Mouse (Mus musculus) kidney, embryonic 14.5 days (tissue): Measurements from ENCODE around the gene Anp32b. TPM values are rescaled to one million over a fixed set of nuclear protein-coding genes. Genes with fewer than 3 reads are reported as not detected.

ENCODE experiments used
- ATAC-seq: fragments of 200-750 bp; cut with Nextera tagmentation; 2 replicates; pipeline ENCODE4 v1.8.0; 2017; ENCODE audit warnings: moderate number of reproducible peaks, mild to moderate bottlenecking, moderate TSS enrichment, moderate library complexity; ENCODE audit not compliant: low FRiP score, low TSS enrichment
- H3K27ac ChIP-seq: fragments of 300-500 bp; sonication (generic); 2 replicates; pipeline ENCODE4 v1.5.1; 2014; ENCODE audit warnings: low read depth, mild to moderate bottlenecking, low read length, moderate library complexity, mixed read lengths
- H3K27me3 ChIP-seq: fragments of 300-500 bp; sonication (generic); 2 replicates; pipeline ENCODE4 v1.6.1; 2014; ENCODE audit warnings: mild to moderate bottlenecking, low read length; ENCODE audit not compliant: control insufficient read depth, insufficient read depth
- H3K36me3 ChIP-seq: fragments of 300-500 bp; sonication (generic); 2 replicates; pipeline ENCODE4 v1.6.1; 2014; ENCODE audit warnings: low read length, mixed read lengths; ENCODE audit not compliant: control insufficient read depth, insufficient read depth
- H3K4me1 ChIP-seq: fragments of 300-500 bp; sonication (generic); 2 replicates; pipeline ENCODE4 v1.6.1; 2014; ENCODE audit warnings: low read length, mixed read lengths; ENCODE audit not compliant: control insufficient read depth, insufficient read depth
- H3K4me2 ChIP-seq: fragments of 300-500 bp; sonication (generic); replicated peaks from 2 replicates; pipeline ENCODE4 v1.6.1; 2014; ENCODE audit warnings: low read depth, mild to moderate bottlenecking, low read length
- H3K4me3 ChIP-seq: fragments of 300-500 bp; sonication (generic); 2 replicates; pipeline ENCODE4 v1.5.1; 2014; ENCODE audit warnings: mild to moderate bottlenecking, low read length
- H3K9ac ChIP-seq: fragments of 300-500 bp; sonication (generic); 2 replicates; pipeline ENCODE4 v1.6.1; 2014; ENCODE audit warnings: low read depth, mild to moderate bottlenecking, low read length, moderate library complexity
- H3K9me3 ChIP-seq: fragments of 300-500 bp; sonication (generic); 2 replicates; pipeline ENCODE4 v1.6.1; 2016; ENCODE audit warnings: low read length; ENCODE audit not compliant: control insufficient read depth
- WGBS: fragments of 180-500 bp; shearing (Covaris S2); extraction: QIAGEN DNeasy Blood & Tissue Kit; methylation state at CpG from one replicate; pipeline ENCODE4 v1.1.7; 2014; 5-methylcytosine and 5-hydroxymethylcytosine counted together
- polyA plus RNA-seq: library from polyadenylated mRNA; unstranded; fragments of >200 nt; fragmentation: Nextera tagmentation; extraction: Ambion mirVana; gene quantifications from 2 replicates; pipeline ENCODE4 v1.2.1, GENCODE M21; 2014

The Anp32b gene
- polyA plus RNA-seq, 1 experiment from 2014 or later: 378 TPM

GRCm38 (mm10) chr4:46451240-46451757 lies 597 bp downstream of the Anp32b start:
- ATAC-seq: peak; percentile 25
- under 1% methylated on average over 49 of the region's 70 CpGs for WGBS
- peaks cover 19% of the 10 kb centered on the region for H3K4me1 ChIP-seq

GRCm38 (mm10) chr4:46451758-46452480 lies 1.2 kb downstream of the Anp32b start:
- whole genome bisulfite sequencing: under 1% methylated on average over 65 of the region's 111 CpGs
- H3K4me3 ChIP-seq: peak overlapping the region; percentile 96
- ATAC-seq: peak; percentile 18
- peaks cover 19% of the 10 kb centered on the region for H3K4me1 ChIP-seq
- no peaks in the 10 kb centered on the region for H3K9me3 ChIP-seq
- peak overlapping the region; percentile 100 for H3K9ac ChIP-seq
- H3K27me3 ChIP-seq: no peaks in the 10 kb centered on the region
- H3K36me3 ChIP-seq: peaks cover 3% of the 10 kb centered on the region; the same call in 1 of the 2 replicates
- peak overlapping the region; percentile 82 for H3K4me2 ChIP-seq
- H3K27ac ChIP-seq: peak overlapping the region; percentile 99

More at GRCm38 (mm10) chr4:46451240-46451757, 597 bp downstream of the Anp32b start:
- Histone ChIP-seq H3K4me3 (peak overlapping the region; percentile 96), H3K27ac (peak overlapping the region; percentile 99), H3K9me3 (no peaks in the 10 kb centered on the region), H3K9ac (peak overlapping the region; percentile 100), H3K27me3 (no peaks in the 10 kb centered on the region), H3K36me3 (peaks cover 2% of the 10 kb centered on the region; the same call in 1 of the 2 replicates), H3K4me2 (peak overlapping the region; percentile 82)

- H3K9ac ChIP-seq: peak overlapping the region; percentile 100
- no peaks in the 10 kb centered on the region for H3K27me3 ChIP-seq
- peaks cover 3% of the 10 kb centered on the region; the same call in 1 of the 2 replicates for H3K36me3 ChIP-seq
- no peaks in the 10 kb centered on the region for H3K9me3 ChIP-seq
- peak overlapping the region; percentile 82 for H3K4me2 ChIP-seq
- WGBS: under 1% methylated on average over 19 of the region's 19 CpGs
- peak overlapping the region; percentile 96 for H3K4me3 ChIP-seq
- ATAC-seq: peak; percentile 36; the same call in 1 of the 2 replicates
- H3K27ac ChIP-seq: peak overlapping the region; percentile 99
- H3K4me1 ChIP-seq: peaks cover 19% of the 10 kb centered on the region
Measured at GRCm38 (mm10) chr4:46452481-46452850, 1.8 kb downstream of the Anp32b start.

- ATAC-seq: no peak
- 30% methylated on average over 13 of the region's 13 CpGs for WGBS
- H3K36me3 ChIP-seq: peaks cover 3% of the 10 kb centered on the region; the same call in 1 of the 2 replicates
- H3K4me2 ChIP-seq: peak overlapping the region; percentile 82
- H3K4me1 ChIP-seq: peaks cover 19% of the 10 kb centered on the region
- H3K4me3 ChIP-seq: peak overlapping the region; percentile 96
- H3K9me3 ChIP-seq: no peaks in the 10 kb centered on the region
- H3K27me3 ChIP-seq: no peaks in the 10 kb centered on the region
- H3K27ac ChIP-seq: peak overlapping the region; percentile 99
- peak overlapping the region; percentile 100 for H3K9ac ChIP-seq
Measured at GRCm38 (mm10) chr4:46452855-46453719, 2.4 kb downstream of the Anp32b start.

- peaks cover 19% of the 10 kb centered on the region for H3K4me1 ChIP-seq
- peak overlapping the region; percentile 96; the same call in 1 of the 2 replicates for H3K4me3 ChIP-seq
- peaks cover 3% of the 10 kb centered on the region; the same call in 1 of the 2 replicates for H3K36me3 ChIP-seq
- no peaks in the 10 kb centered on the region for H3K27me3 ChIP-seq
- H3K9me3 ChIP-seq: no peaks in the 10 kb centered on the region
- no peak overlapping the region for H3K27ac ChIP-seq
- peak overlapping the region; percentile 82; the same call in 1 of the 2 replicates for H3K4me2 ChIP-seq
- ATAC-seq: no peak
- peak overlapping the region; percentile 32; the same call in 1 of the 2 replicates for H3K9ac ChIP-seq
- WGBS: 74% methylated on average over 5 of the region's 5 CpGs
Measured at GRCm38 (mm10) chr4:46454097-46454864, 3.6 kb downstream of the Anp32b start.

GRCm38 (mm10) chr4:46456762-46457161 lies 6.1 kb downstream of the Anp32b start:
- Histone ChIP-seq H3K27ac (no peak overlapping the region), H3K4me3 (no peak overlapping the region), H3K27me3 (no peaks in the 10 kb centered on the region), H3K9ac (no peak overlapping the region), H3K4me1 (peaks cover 19% of the 10 kb centered on the region), H3K9me3 (no peaks in the 10 kb centered on the region), H3K36me3 (peaks cover 19% of the 10 kb centered on the region), H3K4me2 (no peak overlapping the region)
- ATAC-seq: no peak
- WGBS: 93% methylated on average over 4 of the region's 4 CpGs

- Histone ChIP-seq H3K36me3 (peaks cover 23% of the 10 kb centered on the region), H3K9ac (no peak overlapping the region), H3K27ac (no peak overlapping the region), H3K4me3 (no peak overlapping the region), H3K4me2 (no peak overlapping the region), H3K4me1 (peaks cover 19% of the 10 kb centered on the region), H3K27me3 (no peaks in the 10 kb centered on the region), H3K9me3 (no peaks in the 10 kb centered on the region)
- 96% methylated on average over 3 of the region's 3 CpGs for WGBS
- no peak for ATAC-seq
Measured at GRCm38 (mm10) chr4:46457186-46457585, 6.5 kb downstream of the Anp32b start.

- Histone ChIP-seq H3K27me3 (no peaks in the 10 kb centered on the region), H3K36me3 (peaks cover 36% of the 10 kb centered on the region), H3K4me3 (no peak overlapping the region), H3K4me1 (peaks cover 12% of the 10 kb centered on the region), H3K9me3 (no peaks in the 10 kb centered on the region), H3K27ac (no peak overlapping the region), H3K9ac (no peak overlapping the region), H3K4me2 (no peak overlapping the region)
- 94% methylated on average over 2 of the region's 2 CpGs for WGBS
- no peak for ATAC-seq
Measured at GRCm38 (mm10) chr4:46458411-46458810, 7.7 kb downstream of the Anp32b start.
